Mouse (Mus musculus): Measurements from ENCODE around the gene 4933427D14Rik.
"Not testable (repeated sequence)": the region's sequence is repeated elsewhere in the genome, so short reads cannot be mapped to it uniquely, and the experiment has no call there.

The 4933427D14Rik gene

GRCm38 (mm10) chr11:72206341-72207203 lies 687 bp downstream of the 4933427D14Rik start, which contains the start of gene Gm43951:
Gene Gm43951 (minus strand): TSS chr11:72206840.
- in situ Hi-C loops (cut with MseI, MboI): no loop called here

GRCm38 (mm10) chr11:72205256-72205655 lies 2.0 kb downstream of the 4933427D14Rik start:
- in situ Hi-C loops (cut with MseI, MboI): no loop called here

- in situ Hi-C loops (cut with MseI, MboI): no loop called here
Measured at GRCm38 (mm10) chr11:72203440-72203839, 3.8 kb downstream of the 4933427D14Rik start.

DNA sequence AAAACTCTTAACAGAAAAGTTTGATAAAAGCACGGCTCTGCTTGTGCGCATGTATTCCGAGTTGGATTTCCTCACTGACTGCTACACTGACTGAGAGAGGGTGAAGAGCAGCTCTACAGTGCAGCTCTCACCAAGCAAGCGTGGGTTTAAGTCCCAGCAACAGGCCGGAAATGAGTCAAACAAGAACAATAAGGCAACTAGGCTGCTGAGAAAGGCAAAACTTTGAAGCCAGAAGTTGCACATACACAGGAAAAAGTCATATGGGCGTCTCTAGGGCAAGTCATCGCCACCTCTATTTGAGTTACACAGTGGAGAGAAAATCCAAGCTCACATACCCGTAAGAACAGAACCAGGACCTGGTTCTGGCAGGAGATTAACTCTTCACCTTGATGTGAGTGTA lies 10.8 kb downstream of the 4933427D14Rik start:
- in situ Hi-C loops (cut with MseI, MboI): no loop called here

- in situ Hi-C loops (cut with MseI, MboI): no loop called here
Measured at GRCm38 (mm10) chr11:72194259-72194658, 13.0 kb downstream of the 4933427D14Rik start.

- in situ Hi-C loops (cut with MseI, MboI): no loop called here
Measured at GRCm38 (mm10) chr11:72190857-72191256, 16.4 kb downstream of the 4933427D14Rik start.

DNA sequence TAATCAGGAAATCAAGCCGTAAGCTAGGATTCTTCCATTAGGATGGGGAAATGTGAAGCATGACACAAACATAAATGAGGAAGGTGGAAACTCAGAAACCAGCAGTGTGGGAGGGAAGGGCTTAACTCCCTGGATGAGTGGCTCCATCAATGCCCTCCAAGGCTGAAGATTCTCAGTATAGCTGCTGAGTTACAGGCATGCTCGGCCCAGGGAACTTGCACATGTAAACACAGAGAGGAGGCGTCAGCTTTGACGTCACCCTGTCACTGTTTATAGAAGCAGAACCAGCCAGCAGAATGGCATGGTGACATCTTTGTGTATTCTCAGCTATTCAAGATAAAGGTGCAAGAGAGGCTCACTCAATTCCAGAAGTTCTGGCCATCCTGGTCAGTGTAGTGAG lies 23.0 kb downstream of the 4933427D14Rik start:
- in situ Hi-C loops (cut with MseI, MboI): no loop called here

- in situ Hi-C loops (cut with MseI, MboI): no loop called here
Measured at GRCm38 (mm10) chr11:72181136-72181535, 26.1 kb downstream of the 4933427D14Rik start.

GRCm38 (mm10) chr11:72180556-72180955 lies 26.7 kb downstream of the 4933427D14Rik start:
- in situ Hi-C loops (cut with MseI, MboI): no loop called here

- in situ Hi-C loops (cut with MseI, MboI): no loop called here
Measured at GRCm38 (mm10) chr11:72176553-72176952, 30.7 kb downstream of the 4933427D14Rik start.

- in situ Hi-C loops (cut with MseI, MboI): no loop called here
Measured at GRCm38 (mm10) chr11:72175966-72176365, 31.3 kb downstream of the 4933427D14Rik start.

DNA sequence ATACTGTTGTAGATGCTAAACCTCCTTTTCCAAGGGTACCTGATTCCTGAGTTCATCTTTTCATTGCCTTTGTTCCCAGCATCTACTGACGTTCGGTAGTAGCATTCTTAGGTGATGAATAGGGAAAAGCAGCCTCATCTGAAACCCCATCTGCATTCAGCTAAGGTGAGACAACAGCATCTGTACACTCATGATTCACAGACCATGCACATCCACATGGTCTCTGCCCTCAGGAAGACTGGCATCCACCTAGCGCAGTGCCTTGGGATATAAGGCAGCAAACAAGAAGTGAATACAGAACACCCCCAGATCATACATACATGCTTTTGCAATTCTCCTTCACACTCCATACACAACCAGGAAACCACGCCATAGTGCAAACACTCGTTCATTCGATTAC lies 32.5 kb downstream of the 4933427D14Rik start:
- in situ Hi-C loops (cut with MseI, MboI): no loop called here

DNA sequence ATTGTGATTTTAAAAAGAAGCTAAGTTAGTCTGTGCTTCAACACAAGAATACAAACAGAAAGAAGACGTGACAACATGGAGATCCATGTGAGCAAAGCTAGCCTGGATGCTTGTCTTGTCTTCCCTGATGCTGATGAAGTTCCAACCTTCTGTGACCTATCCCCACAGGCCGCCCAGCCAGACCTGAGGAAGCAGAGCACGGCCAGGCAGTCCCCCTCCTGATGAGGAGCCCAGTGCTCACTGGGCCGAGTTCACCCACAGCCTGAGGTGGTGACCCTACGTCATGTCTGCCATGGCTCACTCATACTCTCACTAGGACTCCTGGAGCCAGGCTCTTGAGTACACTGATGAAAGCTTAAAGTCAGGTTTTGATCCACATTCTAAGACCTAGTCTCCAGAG lies 33.8 kb downstream of the 4933427D14Rik start:
- in situ Hi-C loops (cut with MseI, MboI): no loop called here

GRCm38 (mm10) chr11:72171906-72172305 lies 35.4 kb downstream of the 4933427D14Rik start:
- in situ Hi-C loops (cut with MseI, MboI): not testable (repeated sequence)

GRCm38 (mm10) chr11:72169871-72170270 lies 37.4 kb downstream of the 4933427D14Rik start:
- in situ Hi-C loops (cut with MseI, MboI): loop anchor here in 1 of 2 experiments (10.0 kb wide), 1 partner anchor 115 kb away; no protein-coding TSS in a partner anchor

DNA sequence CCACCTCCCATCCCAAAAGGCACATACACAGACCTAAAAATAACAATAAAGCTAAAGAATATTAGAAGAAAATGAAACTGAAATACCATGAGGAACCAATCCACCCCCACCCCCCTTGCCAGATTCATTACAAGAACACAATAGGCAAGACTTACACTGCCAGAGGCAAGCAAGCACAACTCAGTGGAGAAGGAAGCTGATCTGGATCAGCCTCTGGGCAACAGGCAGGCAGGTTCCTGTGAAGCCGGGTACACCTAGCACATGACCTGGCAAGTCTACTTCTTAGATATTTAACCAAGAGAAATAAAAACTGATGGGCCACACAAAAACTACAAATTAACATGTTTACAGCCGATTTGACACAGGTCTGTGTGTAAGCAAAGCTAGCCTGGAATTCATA lies 44.1 kb downstream of the 4933427D14Rik start:
- in situ Hi-C loops (cut with MseI, MboI): loop anchor here in 1 of 2 experiments (10.0 kb wide), 1 partner anchor 108 kb away; no protein-coding TSS in a partner anchor

- in situ Hi-C loops (cut with MseI, MboI): no loop called here
Measured at GRCm38 (mm10) chr11:72156624-72157023, 50.6 kb downstream of the 4933427D14Rik start.

GRCm38 (mm10) chr11:72155981-72156428 lies 51.3 kb downstream of the 4933427D14Rik start:
- in situ Hi-C loops (cut with MseI, MboI): no loop called here

GRCm38 (mm10) chr11:72155186-72155980 lies 51.9 kb downstream of the 4933427D14Rik start:
- in situ Hi-C loops (cut with MseI, MboI): no loop called here

GRCm38 (mm10) chr11:72153122-72153862 lies 54.0 kb downstream of the 4933427D14Rik start:
- in situ Hi-C loops (cut with MseI, MboI): no loop called here

GRCm38 (mm10) chr11:72151120-72151519 lies 56.1 kb downstream of the 4933427D14Rik start:
- in situ Hi-C loops (cut with MseI, MboI): no loop called here
